Mouse (Mus musculus) CH12.LX (cell line): ENCODE measurements around the gene Gsta4. TPM values are rescaled to one million over a fixed set of nuclear protein-coding genes. Genes with fewer than 3 reads are reported as not detected.
A peak's percentile ranks its signal among the peaks of the same experiment; 100 is the strongest.
"Not testable (repeated sequence)": the region's sequence is repeated elsewhere in the genome, so short reads cannot be mapped to it uniquely, and the experiment has no call there.

Experiments
- DNase-seq: peaks from one replicate; pipeline ENCODE4 v3.0.0-alpha.2; 2013; ENCODE audit errors: extremely low read depth
- H3K27ac ChIP-seq: 2 replicates; pipeline ENCODE4 v1.5.1; 2012; ENCODE audit warnings: low read depth, mild to moderate bottlenecking, control low read depth, moderate library complexity; ENCODE audit not compliant: insufficient read depth
- H3K27me3 ChIP-seq: replicated peaks from 2 replicates; pipeline ENCODE3; 2012; ENCODE audit warnings: inconsistent platforms
- H3K36me3 ChIP-seq, 2 experiments: replicated peaks in 1 of 2; 2 replicates each; pipeline versions ENCODE3 to v1.6.1; 2012; ENCODE audit warnings: inconsistent platforms in 1 of 2, low read length in 1 of 2, mild to moderate bottlenecking in 1 of 2, mixed read lengths in 1 of 2, moderate library complexity in 1 of 2; ENCODE audit not compliant: control insufficient read depth in 1 of 2, insufficient read depth in 1 of 2
- H3K4me1 ChIP-seq, 2 experiments: 2 replicates each; pipeline ENCODE4 v1.6.1; 2012; ENCODE audit warnings: inconsistent platforms in 1 of 2, moderate library complexity in 1 of 2; ENCODE audit not compliant: insufficient read depth in 2 of 2, control insufficient read depth in 1 of 2
- H3K4me2 ChIP-seq: 2 replicates; pipeline ENCODE4 v1.6.1; 2012; ENCODE audit warnings: low read depth, mild to moderate bottlenecking, control low read depth; ENCODE audit not compliant: poor library complexity, insufficient read depth, severe bottlenecking
- H3K4me3 ChIP-seq, 3 experiments: fragments of 150-350 bp in 1 of 3; sonication (generic) in 1 of 3; replicated peaks in 1 of 3; 2 replicates each; pipeline versions ENCODE3 to v1.5.1; 2011 to 2012; ENCODE audit warnings: low read depth in 2 of 3, low read length in 2 of 3, mild to moderate bottlenecking in 2 of 3, moderate library complexity in 2 of 3, control low read depth in 1 of 3, improper control_type of control experiment in 1 of 3, inconsistent platforms in 1 of 3, mixed read lengths in 1 of 3; ENCODE audit not compliant: poor library complexity in 1 of 3
- H3K79me2 ChIP-seq: replicated peaks from 2 replicates; pipeline ENCODE4 v1.6.1; 2012; ENCODE audit warnings: mild to moderate bottlenecking, moderate library complexity; ENCODE audit not compliant: control insufficient read depth, poor library complexity, insufficient read depth, severe bottlenecking; ENCODE audit errors: extremely low read depth
- H3K9ac ChIP-seq: 2 replicates; pipeline ENCODE4 v1.6.1; 2012; ENCODE audit warnings: low read depth, mild to moderate bottlenecking, control low read depth, moderate library complexity; ENCODE audit not compliant: insufficient read depth
- H3K9me3 ChIP-seq: replicated peaks from 2 replicates; pipeline ENCODE3; 2012; ENCODE audit warnings: low read length, inconsistent platforms, mixed read lengths
- CTCF ChIP-seq, 2 experiments: IDR thresholded peaks in 1 of 2; conservative IDR thresholded peaks in 1 of 2; 2 replicates each; pipeline ENCODE4 v1.5.1; 2011 to 2012; ENCODE audit warnings: low read depth in 2 of 2, low read length in 2 of 2, improper control_type of control experiment in 1 of 2, inconsistent platforms in 1 of 2, mild to moderate bottlenecking in 1 of 2, moderate library complexity in 1 of 2
- E2F4 ChIP-seq: IDR thresholded peaks from 2 replicates; pipeline ENCODE4 v1.6.1; 2011; ENCODE audit warnings: low read depth, low read length, improper control_type of control experiment; ENCODE audit not compliant: insufficient replicate concordance
- ETS1 ChIP-seq: conservative IDR thresholded peaks from 2 replicates; pipeline ENCODE4 v1.6.1; 2012; ENCODE audit warnings: low read depth, mild to moderate bottlenecking, inconsistent platforms, low read length, improper control_type of control experiment, moderate library complexity
- GABPA ChIP-seq: IDR thresholded peaks from 2 replicates; pipeline ENCODE4 v1.6.1; 2012; ENCODE audit warnings: low read depth, low read length, improper control_type of control experiment, inconsistent platforms; ENCODE audit not compliant: insufficient replicate concordance
- HCFC1 ChIP-seq: IDR thresholded peaks from 2 replicates; pipeline ENCODE4 v1.6.1; 2012; ENCODE audit warnings: low read depth, mild to moderate bottlenecking, inconsistent platforms, low read length, improper control_type of control experiment
- IRF4 ChIP-seq: IDR thresholded peaks from 2 replicates; pipeline ENCODE4 v1.6.1; 2014; ENCODE audit warnings: low read depth, mild to moderate bottlenecking, inconsistent platforms, low read length, improper control_type of control experiment
- KAT2A ChIP-seq: IDR thresholded peaks from 2 replicates; pipeline ENCODE4 v1.6.1; 2012; ENCODE audit warnings: low read length, improper control_type of control experiment, inconsistent platforms; ENCODE audit not compliant: insufficient replicate concordance
- MYC ChIP-seq: IDR thresholded peaks from 2 replicates; pipeline ENCODE4 v1.6.1; 2011; ENCODE audit warnings: low read depth, mild to moderate bottlenecking, improper control_type of control experiment, low read length
- POLR2AphosphoS2 ChIP-seq: IDR thresholded peaks from 2 replicates; pipeline ENCODE4 v1.6.1; 2011; ENCODE audit warnings: low read depth, low read length, improper control_type of control experiment
- RAD21 ChIP-seq: IDR thresholded peaks from 2 replicates; pipeline ENCODE4 v1.6.1; 2011; ENCODE audit warnings: low read depth, mild to moderate bottlenecking, low read length, improper control_type of control experiment, moderate library complexity
- SIN3A ChIP-seq: IDR thresholded peaks from 2 replicates; pipeline ENCODE4 v1.6.1; 2012; ENCODE audit warnings: low read length, improper control_type of control experiment, inconsistent platforms
- USF2 ChIP-seq: conservative IDR thresholded peaks from 2 replicates; pipeline ENCODE4 v1.6.1; 2011; ENCODE audit warnings: low read depth, low read length, improper control_type of control experiment
- dilution Hi-C: fragments of 300-500 bp; cut with MboI; formaldehyde crosslinking; loops from 2 replicates; pipeline ENCODE4 v1.14.3; 2020; ENCODE audit warnings: low sequenced_read_pairs; ENCODE audit not compliant: extremely low pct_unique_long_range_greater_than_20kb, extremely low pct_ligation_motif_present
- in situ Hi-C: fragments of 300-500 bp; cut with MboI; formaldehyde crosslinking; loops from 3 replicates; pipeline ENCODE4 v1.14.3; 2019; ENCODE audit warnings: low sequenced_read_pairs, low pct_ligation_motif_present, low pct_unique_long_range_greater_than_20kb, mixed read lengths
- polyA plus RNA-seq: library from polyadenylated mRNA; unstranded; fragments of >175 nt; gene quantifications from 2 replicates; pipeline ENCODE4 v1.2.1, GENCODE M21; 2012; ENCODE audit warnings: low read depth; ENCODE audit not compliant: insufficient read length
- total RNA-seq, 2 experiments: library from RNA; depleted of rRNA; stranded (reverse); fragments of 300-350 nt in 1 of 2; fragments of >200 nt in 1 of 2; gene quantifications; 2 replicates each; pipeline ENCODE4 v1.2.3; 2012 to 2014

Gene Gsta4
- total and polyA plus RNA-seq, 3 experiments: 0.47 to 0.85 TPM; not detected in 1

GRCm38 (mm10) chr9:78225304-78225703 lies 42.7 kb downstream of the Gsta4 start:
- no peaks in the 10 kb centered on the region for H3K9me3 ChIP-seq
- H3K4me3 ChIP-seq: no peak overlapping the region
- no peak overlapping the region for H3K4me2 ChIP-seq
- no peaks in the 10 kb centered on the region for H3K79me2 ChIP-seq
- peaks cover 0 to 17% of the 10 kb centered on the region in 2 experiments; a peak in 2 of 4 replicates for H3K4me1 ChIP-seq
- dilution Hi-C loops (no loop called here), in situ Hi-C loops (no loop called here)
- H3K36me3 ChIP-seq: no peaks in the 10 kb centered on the region
- H3K27me3 ChIP-seq: no peaks in the 10 kb centered on the region
- no peak overlapping the region for H3K9ac ChIP-seq
- TF ChIP-seq KAT2A (no peak), E2F4 (no peak), IRF4 (no peak), MYC (no peak)
- DNase-seq: no peak
- no peak overlapping the region for H3K27ac ChIP-seq

- TF ChIP-seq HCFC1: no peak
- TF ChIP-seq SIN3A: no peak
- TF ChIP-seq ETS1: no peak
- TF ChIP-seq USF2: no peak
- TF ChIP-seq RAD21: no peak
- TF ChIP-seq CTCF (conservative IDR thresholded peaks at IDR 0.05 in 1 of 2, IDR thresholded peaks at IDR 0.05 in 1 of 2; ENCODE audit: low read depth in 2 of 2, low read length in 2 of 2): no peak
- TF ChIP-seq POLR2AphosphoS2: no peak
- TF ChIP-seq GABPA: no peak
- DNase-seq: peak; percentile 45
- Histone ChIP-seq H3K27ac (no peak overlapping the region), H3K4me1 (peaks cover 0 to 17% of the 10 kb centered on the region in 2 experiments; a peak in 2 of 4 replicates), H3K79me2 (no peaks in the 10 kb centered on the region), H3K4me3 (no peak overlapping the region), H3K9ac (no peak overlapping the region), H3K4me2 (no peak overlapping the region), H3K9me3 (no peaks in the 10 kb centered on the region), H3K36me3 (no peaks in the 10 kb centered on the region), H3K27me3 (no peaks in the 10 kb centered on the region)
- in situ Hi-C loops: no loop called here
- dilution Hi-C loops: no loop called here
These were observed 45.5 kb downstream of the Gsta4 start for GRCm38 (mm10) chr9:78228122-78228521.

GRCm38 (mm10) chr9:78229658-78230057 lies 47.1 kb downstream of the Gsta4 start:
- H3K36me3 ChIP-seq, dilution Hi-C loops, H3K4me2 ChIP-seq, DNase-seq, H3K4me3 ChIP-seq, H3K27me3 ChIP-seq, H3K79me2 ChIP-seq, in situ Hi-C loops, H3K9ac ChIP-seq, H3K27ac ChIP-seq, H3K9me3 ChIP-seq: not testable (repeated sequence)
- peaks cover 0 to 17% of the 10 kb centered on the region in 2 experiments; a peak in 2 of 4 replicates for H3K4me1 ChIP-seq

- H3K4me2 ChIP-seq, H3K27me3 ChIP-seq, DNase-seq, in situ Hi-C loops, H3K36me3 ChIP-seq, H3K27ac ChIP-seq, H3K79me2 ChIP-seq, H3K9ac ChIP-seq, H3K9me3 ChIP-seq, H3K4me3 ChIP-seq, dilution Hi-C loops: not testable (repeated sequence)
- peaks cover 0 to 17% of the 10 kb centered on the region in 2 experiments; a peak in 2 of 4 replicates for H3K4me1 ChIP-seq
These were observed 47.9 kb downstream of the Gsta4 start, which contains the start of gene Gsta1 for GRCm38 (mm10) chr9:78230461-78230860. Gene Gsta1 (plus strand): TSS chr9:78230656.

GRCm38 (mm10) chr9:78233121-78233695 lies 50.6 kb downstream of the Gsta4 start:
- H3K9me3 ChIP-seq, H3K4me3 ChIP-seq, dilution Hi-C loops, H3K27ac ChIP-seq, H3K27me3 ChIP-seq, H3K79me2 ChIP-seq, H3K36me3 ChIP-seq, DNase-seq, H3K9ac ChIP-seq, H3K4me2 ChIP-seq, in situ Hi-C loops: not testable (repeated sequence)
- peaks cover 0 to 13% of the 10 kb centered on the region in 2 experiments; a peak in 2 of 4 replicates for H3K4me1 ChIP-seq
